Mouse (Mus musculus) adrenal gland, postnatal 4 days (tissue): ENCODE results near the gene Aar2. TPM values are rescaled to one million over a fixed set of nuclear protein-coding genes. Genes with fewer than 3 reads are reported as not detected.

Source experiments
- DNase-seq, 2 experiments: peaks; one replicate each; pipeline ENCODE4 v3.0.0; 2021 to 2022; ENCODE audit warnings: low spot score in 2 of 2, mixed read lengths in 2 of 2
- total RNA-seq, 2 experiments: library from RNA; stranded (reverse); gene quantifications; 2 replicates each; pipeline ENCODE4 v1.2.3; 2021

Gene Aar2
- total RNA-seq, 2 experiments from 2014 or later = 34.2 to 35.8 TPM

- no peak for DNase-seq
Observed at GRCm38 (mm10) chr2:156616513-156616912, 69.1 kb downstream of the Aar2 start.

- no peak for DNase-seq
Observed at GRCm38 (mm10) chr2:156617536-156617935, 70.2 kb downstream of the Aar2 start.

Other genes with a start within 250 kb of the Aar2 start
- 1 to 10 TPM; 1.6 to 2.4 TPM for gene Cnbd2, start 235.3 kb upstream of the Aar2 start, total RNA-seq
- gene Scand1, start 234.9 kb upstream of the Aar2 start, total RNA-seq = 100 to 1,000 TPM; 107 to 119 TPM
- gene Epb41l1, start 126.7 kb upstream of the Aar2 start, total RNA-seq = 10 to 100 TPM; 54.3 to 56.1 TPM
- gene Dlgap4, start 66.1 kb downstream of the Aar2 start, total RNA-seq = 10 to 100 TPM; 52.4 to 53.9 TPM
- gene Myl9, start 227.8 kb downstream of the Aar2 start, total RNA-seq = 10 to 100 TPM; 82.3 to 84.4 TPM